Mouse (Mus musculus): ENCODE measurements at regions not wholly inside any gene's neighbourhood (a gene's known extent, or its start where the extent isn't known, plus 50 kb on each side); places are given as distances from the start of the nearest gene placed in this dataset.
A peak's percentile ranks its signal among the peaks of the same experiment; 100 is the strongest.

DNA sequence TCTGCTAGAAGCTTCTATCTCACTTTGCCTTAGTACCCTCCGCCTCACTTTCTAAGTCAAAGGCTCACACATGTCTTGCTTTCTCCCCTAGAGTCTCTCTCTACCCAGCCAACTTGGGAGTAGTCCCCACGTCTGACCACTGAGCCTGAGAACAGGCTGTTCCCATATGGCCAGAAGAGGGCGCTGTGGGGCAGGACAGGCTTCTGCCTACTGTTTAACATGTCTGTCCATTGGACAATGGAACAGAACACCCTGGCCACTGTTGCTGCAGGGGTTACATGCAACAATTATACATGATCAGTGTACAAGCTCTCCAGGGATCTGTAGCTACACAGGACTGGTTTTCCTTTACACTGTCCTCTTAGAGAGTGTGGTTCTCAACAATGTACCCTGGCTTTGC, 52.5 kb upstream of the Glrp1 start:
- Histone ChIP-seq H3K4me2 (ENCODE audit: low read length) (no peak overlapping the region), H3K36me3 (ENCODE audit: control insufficient read depth, insufficient read depth) (no peaks in the 10 kb centered on the region), H3K27ac (ENCODE audit: low read length) (no peak overlapping the region), H3K4me1 (replicated peaks; ENCODE audit: control insufficient read depth, insufficient read depth, low read length) (0 out of 2 replicates have a peak, but pooled peaks cover 3% of the 10 kb centered on the region), H3K27me3 (replicated peaks; ENCODE audit: control insufficient read depth, insufficient read depth, low read length) (no peaks in the 10 kb centered on the region), H3K4me3 (replicated peaks; ENCODE audit: low read length) (no peak overlapping the region), H3K9me3 (ENCODE audit: control insufficient read depth, low read length) (no peaks in the 10 kb centered on the region), H3K9ac (replicated peaks; ENCODE audit: low read depth, low read length) (no peak overlapping the region)
- peak; percentile 74 for ATAC-seq
- WGBS = 18% methylated on average over 3 of the region's 3 CpGs

DNA sequence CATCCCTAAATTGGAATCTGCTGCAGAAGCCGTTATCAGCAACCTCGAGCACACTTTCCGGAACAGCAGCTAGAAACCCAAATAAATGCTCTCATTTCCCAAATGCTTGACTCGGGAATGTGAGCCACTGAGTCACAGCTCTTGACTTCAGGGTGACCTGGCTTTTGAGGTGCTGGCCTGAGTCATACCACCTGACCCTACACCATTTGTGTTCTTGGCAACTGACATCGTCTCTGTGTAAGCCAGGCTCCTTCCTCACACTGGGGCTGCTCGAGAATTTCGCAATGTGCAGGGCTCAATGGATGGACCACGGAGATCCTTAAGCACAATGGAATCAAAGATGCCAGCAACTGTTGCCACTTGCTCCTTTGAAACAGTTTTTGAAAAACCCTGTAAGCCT, 50.9 kb upstream of the Glrp1 start:
- no peak overlapping the region for H3K9ac ChIP-seq (replicated peaks; ENCODE audit: low read depth, low read length)
- H3K4me3 ChIP-seq (replicated peaks; ENCODE audit: low read length) = no peak overlapping the region
- no peaks in the 10 kb centered on the region for H3K9me3 ChIP-seq (ENCODE audit: control insufficient read depth, low read length)
- WGBS = 51% methylated on average over 8 of the region's 8 CpGs
- H3K4me1 ChIP-seq (replicated peaks; ENCODE audit: control insufficient read depth, insufficient read depth, low read length) = 0 out of 2 replicates have a peak, but pooled peaks cover 3% of the 10 kb centered on the region
- no peak overlapping the region for H3K4me2 ChIP-seq (ENCODE audit: low read length)
- no peaks in the 10 kb centered on the region for H3K27me3 ChIP-seq (replicated peaks; ENCODE audit: control insufficient read depth, insufficient read depth, low read length)
- no peaks in the 10 kb centered on the region for H3K36me3 ChIP-seq (ENCODE audit: control insufficient read depth, insufficient read depth)
- H3K27ac ChIP-seq (ENCODE audit: low read length) = no peak overlapping the region
- no peak for ATAC-seq
